Mouse (Mus musculus): Measurements from ENCODE around the gene Gm11011. TPM values are rescaled to one million over a fixed set of nuclear protein-coding genes. Genes with fewer than 3 reads are reported as not detected.
A peak's percentile ranks its signal among the peaks of the same experiment; 100 is the strongest.
"Not testable (repeated sequence)": the region's sequence is repeated elsewhere in the genome, so short reads cannot be mapped to it uniquely, and the experiment has no call there.

Gm11011 gene
- polyA plus RNA-seq (2016; fragmentation: Nextera tagmentation; extraction: Ambion mirVana), result not detected in 2 replicates

GRCm38 (mm10) chr2:169587645-169588044, at the start of gene Gm11011:
Gene Gm11011, minus strand, starts transcription at chr2:169587745.
- H3K9me3 ChIP-seq; H3K27me3 ChIP-seq (ENCODE audit: poor library complexity, severe bottlenecking); H3K36me3 ChIP-seq (replicated peaks); H3K4me3 ChIP-seq; DNase-seq (ENCODE audit: extremely low spot score, low spot score): not testable (repeated sequence)
- Histone ChIP-seq H3K27ac (peak within 1 kb of the TSS; percentile 62; the same call in 1 of the 2 replicates), H3K4me1 (peaks cover 31% of the 10 kb centered on the region)

- Histone ChIP-seq H3K4me1 (peaks cover 27% of the 10 kb centered on the region), H3K9me3 (no peaks in the 10 kb centered on the region), H3K27me3 (ENCODE audit: poor library complexity, severe bottlenecking) (peaks cover 17% of the 10 kb centered on the region), H3K27ac (no peak overlapping the region), H3K36me3 (replicated peaks) (no peaks in the 10 kb centered on the region), H3K4me3 (no peak overlapping the region)
- DNase-seq (ENCODE audit: extremely low spot score, low spot score), result no peak
- 86% methylated on average over 4 of the region's 4 CpGs for WGBS
These were observed 48.9 kb upstream of the Gm11011 start for GRCm38 (mm10) chr2:169636414-169636813.

GRCm38 (mm10) chr2:169635428-169635827, 47.9 kb upstream of the Gm11011 start:
- Histone ChIP-seq H3K9me3 (no peaks in the 10 kb centered on the region), H3K27me3 (ENCODE audit: poor library complexity, severe bottlenecking) (peaks cover 21% of the 10 kb centered on the region), H3K4me3 (no peak overlapping the region), H3K4me1 (peaks cover 27% of the 10 kb centered on the region), H3K36me3 (replicated peaks) (no peaks in the 10 kb centered on the region), H3K27ac (no peak overlapping the region)
- DNase-seq (ENCODE audit: extremely low spot score, low spot score), result no peak
- WGBS, result 71% methylated on average over 7 of the region's 7 CpGs

- H3K36me3 ChIP-seq (replicated peaks), result no peaks in the 10 kb centered on the region
- no peak for DNase-seq (ENCODE audit: extremely low spot score, low spot score)
- no peaks in the 10 kb centered on the region for H3K9me3 ChIP-seq
- 71% methylated on average over 17 of the region's 17 CpGs for WGBS
- H3K27me3 ChIP-seq (ENCODE audit: poor library complexity, severe bottlenecking), result peaks cover 21% of the 10 kb centered on the region
- H3K4me3 ChIP-seq, result peak overlapping the region; percentile 65; the same call in 1 of the 2 replicates
- H3K4me1 ChIP-seq, result peaks cover 27% of the 10 kb centered on the region
- no peak overlapping the region for H3K27ac ChIP-seq
These were observed 47.3 kb upstream of the Gm11011 start for GRCm38 (mm10) chr2:169634619-169635382.

GRCm38 (mm10) chr2:169633491-169634289, 46.1 kb upstream of the Gm11011 start:
- peak; percentile 33 for DNase-seq (ENCODE audit: extremely low spot score, low spot score)
- Histone ChIP-seq H3K4me1 (peaks cover 27% of the 10 kb centered on the region), H3K36me3 (replicated peaks) (no peaks in the 10 kb centered on the region), H3K9me3 (no peaks in the 10 kb centered on the region), H3K4me3 (peak overlapping the region; percentile 65), H3K27ac (peak overlapping the region; percentile 79), H3K27me3 (ENCODE audit: poor library complexity, severe bottlenecking) (peaks cover 21% of the 10 kb centered on the region)
- WGBS, result 0% methylated on average over 38 of the region's 38 CpGs

- no peaks in the 10 kb centered on the region for H3K9me3 ChIP-seq
- peaks cover 27% of the 10 kb centered on the region for H3K4me1 ChIP-seq
- peak; percentile 59 for DNase-seq (ENCODE audit: extremely low spot score, low spot score)
- H3K4me3 ChIP-seq, result peak within 1 kb of the TSS; percentile 65
- WGBS, result under 1% methylated on average over 22 of the region's 22 CpGs
- H3K27ac ChIP-seq, result peak within 1 kb of the TSS; percentile 79
- no peaks in the 10 kb centered on the region for H3K36me3 ChIP-seq (replicated peaks)
- peaks cover 21% of the 10 kb centered on the region for H3K27me3 ChIP-seq (ENCODE audit: poor library complexity, severe bottlenecking)
These were observed 45.0 kb upstream of the Gm11011 start, which contains the start of gene Tshz2 for GRCm38 (mm10) chr2:169632338-169633151. Gene Tshz2, plus strand, starts transcription at chr2:169633013.

- Histone ChIP-seq H3K27me3 (ENCODE audit: poor library complexity, severe bottlenecking) (peaks cover 20% of the 10 kb centered on the region), H3K4me1 (peaks cover 26% of the 10 kb centered on the region), H3K9me3 (no peaks in the 10 kb centered on the region), H3K4me3 (no peak overlapping the region), H3K27ac (no peak overlapping the region), H3K36me3 (replicated peaks) (no peaks in the 10 kb centered on the region)
- WGBS, result 85% methylated on average over 3 of the region's 3 CpGs
- no peak for DNase-seq (ENCODE audit: extremely low spot score, low spot score)
These were observed 42.5 kb upstream of the Gm11011 start for GRCm38 (mm10) chr2:169630070-169630469.

GRCm38 (mm10) chr2:169621201-169621710, 33.7 kb upstream of the Gm11011 start:
- Histone ChIP-seq H3K27me3 (ENCODE audit: poor library complexity, severe bottlenecking) (no peaks in the 10 kb centered on the region), H3K9me3 (no peaks in the 10 kb centered on the region), H3K27ac (no peak overlapping the region; the same call in 1 of the 2 replicates), H3K4me1 (peaks cover 15% of the 10 kb centered on the region), H3K36me3 (replicated peaks) (no peaks in the 10 kb centered on the region), H3K4me3 (no peak overlapping the region)
- 71% methylated on average over 15 of the region's 15 CpGs for WGBS
- no peak for DNase-seq (ENCODE audit: extremely low spot score, low spot score)

GRCm38 (mm10) chr2:169615998-169616397, 28.5 kb upstream of the Gm11011 start:
- Histone ChIP-seq H3K4me3 (no peak overlapping the region), H3K4me1 (peaks cover 16% of the 10 kb centered on the region), H3K27ac (no peak overlapping the region), H3K36me3 (replicated peaks) (no peaks in the 10 kb centered on the region), H3K9me3 (no peaks in the 10 kb centered on the region), H3K27me3 (ENCODE audit: poor library complexity, severe bottlenecking) (peaks cover 7% of the 10 kb centered on the region)
- DNase-seq (ENCODE audit: extremely low spot score, low spot score), result no peak
- WGBS, result 68% methylated on average over 6 of the region's 6 CpGs

- Histone ChIP-seq H3K27me3 (ENCODE audit: poor library complexity, severe bottlenecking) (peaks cover 14% of the 10 kb centered on the region), H3K9me3 (no peaks in the 10 kb centered on the region), H3K36me3 (replicated peaks) (no peaks in the 10 kb centered on the region), H3K4me1 (peaks cover 28% of the 10 kb centered on the region), H3K27ac (no peak overlapping the region), H3K4me3 (no peak overlapping the region)
- WGBS, result 67% methylated on average over 4 of the region's 4 CpGs
- no peak for DNase-seq (ENCODE audit: extremely low spot score, low spot score)
These were observed 27.1 kb upstream of the Gm11011 start for GRCm38 (mm10) chr2:169614683-169615082.

GRCm38 (mm10) chr2:169611557-169611956, 24.0 kb upstream of the Gm11011 start:
- no peak overlapping the region for H3K27ac ChIP-seq

GRCm38 (mm10) chr2:169610882-169611281, 23.3 kb upstream of the Gm11011 start:
- no peaks in the 10 kb centered on the region for H3K36me3 ChIP-seq (replicated peaks)
- peaks cover 32% of the 10 kb centered on the region for H3K4me1 ChIP-seq
- DNase-seq (ENCODE audit: extremely low spot score, low spot score), result no peak
- peaks cover 25% of the 10 kb centered on the region for H3K27me3 ChIP-seq (ENCODE audit: poor library complexity, severe bottlenecking)
- WGBS, result 85% methylated on average over 8 of the region's 8 CpGs
- no peak overlapping the region for H3K4me3 ChIP-seq
- H3K9me3 ChIP-seq, result no peaks in the 10 kb centered on the region
- no peak overlapping the region for H3K27ac ChIP-seq

More at GRCm38 (mm10) chr2:169611557-169611956, 24.0 kb upstream of the Gm11011 start:
- no peak overlapping the region for H3K4me3 ChIP-seq
- 21% methylated on average over 7 of the region's 7 CpGs for WGBS
- H3K27me3 ChIP-seq (ENCODE audit: poor library complexity, severe bottlenecking), result peaks cover 25% of the 10 kb centered on the region
- H3K9me3 ChIP-seq, result no peaks in the 10 kb centered on the region
- H3K36me3 ChIP-seq (replicated peaks), result no peaks in the 10 kb centered on the region
- peak; percentile 21 for DNase-seq (ENCODE audit: extremely low spot score, low spot score)
- H3K4me1 ChIP-seq, result peaks cover 32% of the 10 kb centered on the region
